Mouse (Mus musculus) adrenal gland, postnatal 36 days (tissue): ENCODE measurements at regions not wholly inside any gene's neighbourhood (a gene's known extent, or its start where the extent isn't known, plus 50 kb on each side); places are given as distances from the start of the nearest gene placed in this dataset.
"Not testable (repeated sequence)": the region's sequence is repeated elsewhere in the genome, so short reads cannot be mapped to it uniquely, and the experiment has no call there.

Source experiments
- DNase-seq, 2 experiments: peaks; one replicate each; pipeline ENCODE4 v3.0.0; 2021; ENCODE audit warnings: mixed read lengths in 1 of 2

DNA sequence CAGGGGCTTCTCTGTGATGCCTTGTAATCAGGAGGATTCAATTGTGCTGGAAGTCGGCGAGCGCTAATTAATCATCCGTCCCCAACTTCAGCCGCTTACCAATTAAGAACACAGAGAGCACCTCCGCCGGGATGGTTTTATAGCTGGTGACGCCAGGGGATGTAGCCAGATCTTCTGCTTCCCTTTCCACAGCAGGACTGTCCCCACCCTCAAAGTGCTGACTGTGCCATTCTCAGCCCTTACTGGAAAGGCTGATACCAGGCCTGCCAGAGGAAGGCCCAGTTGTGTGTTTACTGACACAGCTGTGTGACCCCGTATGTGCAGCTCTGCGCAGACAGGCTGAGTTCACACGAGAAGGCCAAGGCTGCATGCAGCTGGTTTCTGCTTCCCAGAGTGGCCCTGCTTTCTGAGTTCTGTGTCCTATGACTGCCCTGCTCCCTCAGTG lies 59.9 kb upstream of the Bend4 start:
- DNase-seq, result no peak

- not testable (repeated sequence) for DNase-seq
These were observed 62.6 kb upstream of the Bend4 start for GRCm38 (mm10) chr5:67490709-67491108.

- DNase-seq, result no peak
These were observed 64.8 kb upstream of the Bend4 start for GRCm38 (mm10) chr5:67492893-67493302.

GRCm38 (mm10) chr5:67496710-67497109 lies 68.6 kb upstream of the Bend4 start:
- no peak for DNase-seq

GRCm38 (mm10) chr5:67520251-67520650 lies 87.4 kb upstream of the Shisa3 start:
- no peak for DNase-seq

GRCm38 (mm10) chr5:67521423-67521912 lies 86.2 kb upstream of the Shisa3 start:
- no peak for DNase-seq

GRCm38 (mm10) chr5:67530149-67530548 lies 77.5 kb upstream of the Shisa3 start:
- DNase-seq, result no peak

- peak in 1 of 2 experiments; percentile 3 for DNase-seq
These were observed 76.7 kb upstream of the Shisa3 start for GRCm38 (mm10) chr5:67530957-67531356.

DNA sequence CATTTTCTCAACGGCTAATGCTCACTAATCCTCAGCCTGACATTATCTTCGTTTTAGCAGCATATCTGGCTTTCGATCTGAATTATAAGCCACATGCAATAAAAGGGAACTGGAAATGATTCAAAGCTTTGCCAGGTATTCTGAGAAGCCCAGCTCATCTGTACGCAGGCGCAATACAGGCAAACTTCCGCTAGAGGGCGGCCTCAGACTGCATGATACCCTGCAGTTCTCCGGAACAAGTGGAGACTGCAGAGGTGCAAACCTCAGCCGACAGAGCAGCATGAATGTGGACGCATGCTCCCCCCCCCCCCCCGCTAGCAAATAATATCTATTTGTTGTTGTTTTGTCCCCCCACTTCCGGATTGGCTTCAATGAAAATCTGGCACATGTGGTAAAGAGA lies 75.3 kb upstream of the Shisa3 start:
- DNase-seq, result peak; percentile 78 to 86

- DNase-seq, result peak in 1 of 2 experiments; percentile 12
These were observed 74.9 kb upstream of the Shisa3 start for GRCm38 (mm10) chr5:67532756-67533255.

GRCm38 (mm10) chr5:67534056-67534455 lies 73.6 kb upstream of the Shisa3 start:
- no peak for DNase-seq

DNA sequence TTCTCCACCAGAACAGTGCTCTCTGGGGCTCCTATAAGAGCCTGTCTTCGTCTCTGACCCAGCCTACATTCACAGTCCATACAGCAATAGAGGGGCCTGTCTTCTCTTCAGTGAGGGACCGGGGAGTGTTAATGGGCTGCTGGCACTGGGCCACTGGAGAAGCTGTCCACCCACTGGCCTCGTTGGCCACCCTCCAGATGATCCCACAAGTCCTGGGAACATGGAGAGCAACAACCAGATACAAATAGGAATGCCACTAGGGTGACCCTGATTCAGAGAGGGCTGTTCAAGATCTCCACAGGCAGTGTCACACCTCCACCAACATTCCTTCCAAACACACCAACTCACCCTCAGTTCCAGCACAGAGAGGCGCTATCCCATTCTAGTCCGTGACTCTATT lies 69.7 kb upstream of the Shisa3 start:
- no peak for DNase-seq

DNA sequence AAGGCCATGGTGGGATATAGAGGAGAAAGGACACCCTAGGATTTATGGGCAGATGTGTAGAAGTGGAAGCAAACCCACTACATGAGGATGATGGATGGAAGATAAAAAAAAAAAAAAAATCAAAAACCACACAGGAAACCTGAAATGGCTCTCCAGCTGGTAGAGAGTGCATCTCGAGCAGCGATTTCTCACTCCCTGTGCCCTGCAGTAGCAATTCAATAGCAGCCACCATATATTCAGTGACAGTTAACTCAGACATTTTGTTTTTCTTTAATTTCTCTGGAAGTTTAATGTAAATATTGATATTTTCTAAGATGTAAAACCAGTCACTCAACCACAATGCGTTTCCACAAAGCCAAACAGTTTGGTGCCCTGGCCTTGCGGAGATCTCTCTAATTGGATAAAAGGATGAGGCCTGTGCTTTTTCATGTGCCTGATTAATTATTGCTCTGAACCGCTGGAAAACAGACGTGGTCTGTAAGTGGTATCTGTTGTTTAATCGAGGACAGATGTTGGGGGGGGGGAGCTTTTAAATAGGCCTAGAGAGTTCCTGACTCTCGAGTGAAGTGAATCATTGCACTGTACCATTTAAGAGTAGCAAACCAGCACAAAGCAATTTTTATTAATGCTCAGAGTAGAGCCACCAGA lies 68.0 kb upstream of the Shisa3 start:
- no peak for DNase-seq

DNA sequence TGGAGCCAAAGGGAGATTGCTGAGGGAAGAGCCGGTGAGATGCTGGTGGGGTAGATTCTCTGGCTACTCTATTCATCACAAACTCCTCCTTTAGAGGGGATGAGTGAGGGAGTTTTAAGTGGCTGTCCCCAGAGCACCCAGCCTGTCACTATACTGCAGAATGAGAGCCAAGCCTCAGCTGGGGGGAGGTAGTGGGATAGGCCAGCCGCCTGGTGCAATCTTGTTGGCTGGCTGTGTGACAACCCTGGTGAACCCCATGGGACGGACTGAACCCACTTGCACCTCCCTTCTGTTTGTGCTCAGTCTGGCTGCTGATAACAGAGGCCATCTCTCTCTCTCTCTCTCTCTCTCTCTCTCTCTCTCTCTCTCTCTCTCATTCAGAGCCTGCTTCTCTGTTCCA lies 65.8 kb upstream of the Shisa3 start:
- DNase-seq, result peak in 1 of 2 experiments; percentile 21

GRCm38 (mm10) chr5:67544028-67544589 lies 63.6 kb upstream of the Shisa3 start:
- no peak for DNase-seq

DNA sequence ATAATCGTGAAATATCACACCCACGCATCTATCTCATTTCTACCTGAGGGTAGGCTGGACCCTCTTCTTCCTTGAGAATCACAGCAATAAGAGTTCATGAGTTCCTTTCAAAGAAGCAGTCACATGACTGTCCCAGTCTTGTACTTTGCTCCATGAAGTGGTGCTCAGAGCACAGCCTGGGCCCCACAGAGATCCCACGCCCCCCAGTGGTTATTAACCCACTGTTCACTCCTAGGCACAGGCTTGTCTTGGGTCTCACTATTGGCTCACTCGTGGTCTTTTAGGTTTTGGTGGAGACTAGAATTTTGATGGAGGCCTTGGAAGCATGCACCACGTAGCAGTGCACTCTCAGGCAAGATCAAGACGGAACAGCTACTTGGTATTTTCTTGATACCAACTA lies 57.4 kb upstream of the Shisa3 start:
- DNase-seq, result no peak

DNA sequence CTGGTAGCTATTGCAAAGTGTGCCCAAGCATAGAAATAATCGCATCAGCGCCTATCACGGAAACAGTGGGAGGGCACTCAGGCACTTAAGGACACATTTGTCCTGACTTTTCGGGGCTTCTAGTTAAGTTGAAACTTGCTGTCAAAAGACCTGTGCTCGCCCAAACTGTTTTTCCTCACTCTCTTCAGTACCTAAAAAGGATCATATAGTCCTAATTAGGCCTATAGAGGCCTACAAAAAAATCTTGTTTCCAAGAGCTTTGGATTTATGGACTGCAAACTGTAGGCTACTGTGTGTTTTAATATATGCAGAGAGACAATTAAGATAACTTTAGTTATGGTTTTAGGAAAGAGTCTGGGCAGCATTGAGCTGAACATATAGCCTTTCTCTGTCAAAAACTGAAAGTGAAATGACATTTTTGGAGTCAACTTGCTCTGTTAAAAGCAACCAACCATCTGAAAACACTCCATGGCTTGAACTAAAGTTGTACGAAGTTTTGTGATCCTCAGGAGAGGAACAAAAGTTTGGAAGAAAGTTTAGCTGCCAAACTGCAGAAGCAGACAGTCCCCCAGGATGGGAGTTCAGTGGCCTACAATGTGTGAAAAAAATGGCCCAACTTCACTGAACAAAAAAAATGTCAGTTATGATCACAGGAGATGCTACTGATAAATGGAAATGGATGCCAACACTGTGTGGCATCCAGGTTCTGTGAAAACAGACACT lies 55.9 kb upstream of the Shisa3 start:
- DNase-seq, result no peak

DNA sequence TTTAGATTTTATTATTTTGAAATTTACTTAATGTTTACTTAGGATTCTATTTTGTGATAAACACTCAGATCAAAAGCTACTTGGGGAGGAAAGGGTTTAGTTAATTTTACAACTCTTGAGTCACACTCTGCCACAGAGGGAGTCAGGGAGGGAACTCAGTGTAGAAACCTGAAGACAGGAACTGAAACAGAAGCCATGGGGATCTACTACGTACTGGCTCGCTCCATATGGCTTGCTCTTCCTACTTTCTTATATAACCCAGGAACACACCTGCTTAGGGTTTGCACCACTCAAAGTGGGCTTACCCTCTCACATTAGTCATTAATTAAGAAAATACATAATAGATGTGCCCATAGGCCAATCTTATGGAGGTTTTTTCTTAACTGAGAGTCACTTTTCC lies 54.8 kb upstream of the Shisa3 start:
- no peak for DNase-seq
